Mouse (Mus musculus) myocyte (in vitro differentiated cells): ENCODE measurements at regions not wholly inside any gene's neighbourhood (a gene's known extent, or its start where the extent isn't known, plus 50 kb on each side); places are given as distances from the start of the nearest gene placed in this dataset.

ENCODE experiments used
- H3K27me3 ChIP-seq: one replicate; pipeline ENCODE4 v1.6.1; 2011; ENCODE audit not compliant: control insufficient read depth, insufficient read depth, insufficient read length
- H3K36me3 ChIP-seq: one replicate; pipeline ENCODE4 v1.6.1; 2011; ENCODE audit not compliant: control insufficient read depth, insufficient read depth
- H3K4me2 ChIP-seq: one replicate; pipeline ENCODE4 v1.6.1; 2011; ENCODE audit warnings: low read depth, control low read depth
- H3K4me3 ChIP-seq: one replicate; pipeline ENCODE4 v1.5.1; 2011; ENCODE audit warnings: mild to moderate bottlenecking, control low read depth, moderate library complexity
- H3K79me2 ChIP-seq: one replicate; pipeline ENCODE4 v1.6.1; 2011; ENCODE audit not compliant: control insufficient read depth, insufficient read depth
- H3ac ChIP-seq: one replicate; pipeline ENCODE4 v1.6.1; 2011; ENCODE audit not compliant: control insufficient read depth, insufficient read length
- CEBPB ChIP-seq: IDR thresholded peaks from 2 replicates; pipeline ENCODE4 v1.6.1; 2011; ENCODE audit warnings: mild to moderate bottlenecking, moderate library complexity; ENCODE audit not compliant: poor library complexity, insufficient read depth, severe bottlenecking
- E2F4 ChIP-seq: IDR thresholded peaks from one replicate; pipeline ENCODE4 v1.6.1; 2011; ENCODE audit warnings: mild to moderate bottlenecking, control low read depth, moderate library complexity; ENCODE audit not compliant: insufficient read depth
- MAX ChIP-seq: IDR thresholded peaks from one replicate; pipeline ENCODE4 v1.6.1; 2011; ENCODE audit warnings: low read depth, mild to moderate bottlenecking, control low read depth
- MYOD1 ChIP-seq, 3 experiments: IDR thresholded peaks; one replicate each; pipeline ENCODE4 v1.6.1; 2011; ENCODE audit warnings: control low read depth in 2 of 3, low read depth in 2 of 3, mild to moderate bottlenecking in 2 of 3, moderate library complexity in 1 of 3; ENCODE audit not compliant: insufficient read length in 2 of 3, control insufficient read depth in 1 of 3
- MYOG ChIP-seq, 3 experiments: IDR thresholded peaks; one replicate each; pipeline ENCODE4 v1.6.1; 2011; ENCODE audit warnings: control low read depth in 2 of 3, low read depth in 2 of 3, mild to moderate bottlenecking in 2 of 3; ENCODE audit not compliant: insufficient read length in 2 of 3, control insufficient read depth in 1 of 3, insufficient read depth in 1 of 3
- POLR2A ChIP-seq: IDR thresholded peaks from one replicate; pipeline ENCODE4 v1.6.1; 2011; ENCODE audit warnings: low read depth, mild to moderate bottlenecking, control low read depth, moderate library complexity; ENCODE audit not compliant: insufficient read length
- POLR2AphosphoS2 ChIP-seq: IDR thresholded peaks from one replicate; pipeline ENCODE4 v1.6.1; 2011; ENCODE audit warnings: low read depth, control low read depth; ENCODE audit not compliant: insufficient read length
- REST ChIP-seq: IDR thresholded peaks from one replicate; pipeline ENCODE4 v1.6.1; 2011; ENCODE audit warnings: mild to moderate bottlenecking, control low read depth, moderate library complexity; ENCODE audit not compliant: insufficient read depth, insufficient read length
- SRF ChIP-seq: IDR thresholded peaks from one replicate; pipeline ENCODE4 v1.6.1; 2011; ENCODE audit warnings: low read depth; ENCODE audit not compliant: control insufficient read depth, insufficient read length
- TCF12 ChIP-seq: IDR thresholded peaks from one replicate; pipeline ENCODE4 v1.6.1; 2011; ENCODE audit warnings: mild to moderate bottlenecking, control low read depth; ENCODE audit not compliant: poor library complexity, insufficient read depth, severe bottlenecking
- TCF3 ChIP-seq: IDR thresholded peaks from one replicate; pipeline ENCODE4 v1.6.1; 2011; ENCODE audit warnings: low read depth, control low read depth; ENCODE audit not compliant: insufficient read length
- USF1 ChIP-seq: IDR thresholded peaks from one replicate; pipeline ENCODE4 v1.6.1; 2011; ENCODE audit warnings: low read depth, mild to moderate bottlenecking, control low read depth, moderate library complexity

- H3K79me2 ChIP-seq, result no peaks in the 10 kb centered on the region
- no peak overlapping the region for H3K4me2 ChIP-seq
- no peaks in the 10 kb centered on the region for H3K27me3 ChIP-seq
- no peak overlapping the region for H3K4me3 ChIP-seq
- H3ac ChIP-seq, result no peak overlapping the region
- no peak for TF ChIP-seq USF1
- TF ChIP-seq CEBPB, result no peak
- TF ChIP-seq POLR2AphosphoS2, result no peak
- no peaks in the 10 kb centered on the region for H3K36me3 ChIP-seq
Observed at GRCm38 (mm10) chr2:161389318-161389835, 280.5 kb upstream of the Chd6 start.

DNA sequence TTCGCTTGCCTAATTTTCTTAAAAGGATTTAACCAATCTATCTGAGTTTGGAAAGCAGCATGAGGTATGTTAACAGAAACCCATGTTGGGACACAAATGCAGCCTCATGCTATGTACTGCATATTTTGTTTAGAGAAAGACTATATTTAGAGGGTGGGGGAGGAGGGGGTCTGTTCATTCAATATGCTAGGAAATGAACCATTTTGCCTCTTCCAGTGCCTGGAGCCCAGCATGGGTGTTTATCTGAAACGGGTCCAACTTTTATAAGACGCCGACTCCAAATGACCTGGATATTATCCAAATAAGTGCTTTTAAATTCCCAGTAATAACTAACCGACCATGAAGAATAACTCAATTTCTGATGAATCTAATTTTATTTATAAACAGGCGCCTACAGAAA, 278.2 kb upstream of the Chd6 start:
- Histone ChIP-seq H3K79me2 (no peaks in the 10 kb centered on the region), H3K36me3 (no peaks in the 10 kb centered on the region), H3K27me3 (no peaks in the 10 kb centered on the region), H3K4me2 (no peak overlapping the region), H3K4me3 (no peak overlapping the region), H3ac (no peak overlapping the region)
- TF ChIP-seq CEBPB, result no peak
- TF ChIP-seq MAX, result no peak

DNA sequence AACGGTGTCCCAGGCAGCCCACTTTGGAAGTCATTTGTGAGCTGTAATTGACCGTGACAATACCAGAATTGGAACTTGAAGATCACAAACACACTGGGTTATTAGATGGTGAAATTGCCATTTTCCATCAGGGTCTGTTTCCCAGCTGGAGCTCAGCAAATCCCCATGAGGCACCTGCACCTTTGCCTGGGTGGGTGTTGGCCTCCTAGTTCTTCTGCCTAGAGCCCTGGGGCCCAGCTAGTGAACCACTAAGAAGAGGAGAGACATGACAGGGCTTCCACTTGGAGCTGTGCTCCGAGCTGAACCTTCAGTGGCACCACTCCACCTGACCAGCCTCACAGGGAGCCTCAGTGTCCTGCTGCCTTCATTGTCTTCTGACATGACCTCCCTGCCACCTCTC, 273.5 kb upstream of the Chd6 start:
- Histone ChIP-seq H3K79me2 (no peaks in the 10 kb centered on the region), H3K4me2 (no peak overlapping the region), H3ac (no peak overlapping the region), H3K4me3 (no peak overlapping the region), H3K27me3 (no peaks in the 10 kb centered on the region), H3K36me3 (no peaks in the 10 kb centered on the region)
- TF ChIP-seq SRF (peak; percentile 14), REST (no peak)

DNA sequence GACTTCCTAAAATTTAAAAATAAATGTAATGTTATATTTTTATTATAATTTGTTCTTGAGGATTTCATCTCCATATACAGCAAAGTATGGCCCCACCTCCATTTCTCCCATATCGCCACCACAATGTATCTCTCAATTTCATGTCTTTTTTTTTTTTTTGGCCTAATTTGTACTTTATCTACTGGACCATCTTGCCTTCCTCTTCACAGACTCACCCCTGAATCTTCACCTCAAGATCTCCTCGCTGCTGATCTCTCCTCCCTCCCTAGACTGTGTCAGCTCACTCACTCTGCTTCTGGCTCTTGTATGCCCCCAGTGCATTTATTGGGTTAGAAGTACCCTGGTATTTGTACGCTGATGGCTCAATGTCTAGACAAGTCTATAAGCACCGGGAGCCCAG, 269.4 kb upstream of the Chd6 start:
- H3K4me2 ChIP-seq, result no peak overlapping the region
- no peaks in the 10 kb centered on the region for H3K27me3 ChIP-seq
- H3K79me2 ChIP-seq, result no peaks in the 10 kb centered on the region
- H3K36me3 ChIP-seq, result no peaks in the 10 kb centered on the region
- no peak overlapping the region for H3K4me3 ChIP-seq
- no peak for TF ChIP-seq CEBPB
- no peak for TF ChIP-seq TCF12
- no peak for TF ChIP-seq MYOG (IDR thresholded peaks at IDR 0.05; ENCODE audit: control insufficient read depth in 1 of 3, insufficient read depth in 1 of 3, insufficient read length in 2 of 3, low read depth in 2 of 3)
- no peak for TF ChIP-seq POLR2AphosphoS2
- no peak overlapping the region for H3ac ChIP-seq

DNA sequence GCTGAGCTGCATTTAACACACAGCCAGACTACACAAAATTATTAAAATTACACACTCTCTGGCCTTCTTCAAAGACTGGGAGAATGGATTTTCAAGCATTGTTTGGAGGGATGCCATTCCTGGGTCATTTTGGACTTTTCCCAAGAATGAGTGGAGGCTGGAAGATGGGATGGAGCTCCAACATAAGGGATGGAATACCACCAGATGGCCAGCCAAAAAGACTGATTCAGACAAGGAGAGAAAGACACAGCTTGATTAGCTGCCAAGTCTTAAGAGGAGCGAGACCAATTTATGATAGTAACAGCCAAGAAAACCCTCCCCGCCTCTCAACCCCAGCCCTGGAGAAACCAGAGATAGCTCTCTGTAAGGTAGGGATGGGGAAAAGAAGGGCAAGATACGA, 253.4 kb upstream of the Chd6 start:
- TF ChIP-seq E2F4, result no peak
- no peak for TF ChIP-seq MYOG (IDR thresholded peaks at IDR 0.05; ENCODE audit: control insufficient read depth in 1 of 3, insufficient read depth in 1 of 3, insufficient read length in 2 of 3, low read depth in 2 of 3)
- TF ChIP-seq TCF12, result no peak
- TF ChIP-seq REST, result no peak
- no peak for TF ChIP-seq USF1
- TF ChIP-seq POLR2AphosphoS2, result no peak
- TF ChIP-seq MAX, result no peak
- TF ChIP-seq POLR2A, result no peak
- TF ChIP-seq TCF3, result no peak
- TF ChIP-seq MYOD1 (IDR thresholded peaks at IDR 0.05; ENCODE audit: control insufficient read depth in 1 of 3, insufficient read length in 2 of 3, low read depth in 2 of 3), result no peak
- no peak for TF ChIP-seq SRF
- Histone ChIP-seq H3K27me3 (no peaks in the 10 kb centered on the region), H3ac (no peak overlapping the region), H3K36me3 (no peaks in the 10 kb centered on the region), H3K4me2 (no peak overlapping the region), H3K4me3 (no peak overlapping the region), H3K79me2 (no peaks in the 10 kb centered on the region)

GRCm38 (mm10) chr2:161349110-161349509, 240.2 kb upstream of the Chd6 start:
- TF ChIP-seq POLR2AphosphoS2, result no peak
- TF ChIP-seq TCF12, result no peak
- no peak for TF ChIP-seq POLR2A
- no peak for TF ChIP-seq USF1
- TF ChIP-seq SRF, result no peak
- no peak for TF ChIP-seq TCF3
- TF ChIP-seq E2F4, result no peak
- TF ChIP-seq CEBPB, result no peak
- TF ChIP-seq REST, result no peak
- TF ChIP-seq MYOG (IDR thresholded peaks at IDR 0.05; ENCODE audit: control insufficient read depth in 1 of 3, insufficient read depth in 1 of 3, insufficient read length in 2 of 3, low read depth in 2 of 3), result no peak
- no peak for TF ChIP-seq MAX
- TF ChIP-seq MYOD1 (IDR thresholded peaks at IDR 0.05; ENCODE audit: control insufficient read depth in 1 of 3, insufficient read length in 2 of 3, low read depth in 2 of 3), result no peak
- Histone ChIP-seq H3K27me3 (no peaks in the 10 kb centered on the region), H3ac (no peak overlapping the region)

More at GRCm38 (mm10) chr2:161349110-161349509, 240.2 kb upstream of the Chd6 start:
- Histone ChIP-seq H3K4me3 (no peak overlapping the region), H3K4me2 (no peak overlapping the region), H3K36me3 (no peaks in the 10 kb centered on the region), H3K79me2 (no peaks in the 10 kb centered on the region)
